Mouse (Mus musculus) granulocyte monocyte progenitor cell, adult 5-6 weeks (primary cell): Measurements from ENCODE around the gene Fbxw11. TPM values are rescaled to one million over a fixed set of nuclear protein-coding genes. Genes with fewer than 3 reads are reported as not detected.

Source experiments
- ATAC-seq: replicated peaks from 2 replicates; pipeline ENCODE4 v1.8.0; 2016; ENCODE audit warnings: mild to moderate bottlenecking, moderate TSS enrichment, inconsistent platforms; ENCODE audit not compliant: poor library complexity, severe bottlenecking
- total RNA-seq, 2 experiments: library from RNA; stranded (forward) in 1 of 2; stranded (reverse) in 1 of 2; fragments of 200-712, 200-1000 nt in 1 of 2; fragments of >200 nt in 1 of 2; fragmentation: Nextera tagmentation in 1 of 2; gene quantifications; 2 replicates each; pipeline ENCODE4 v1.2.3; 2014 to 2017

The Fbxw11 gene
- total RNA-seq, 2 experiments from 2014 or later, result 35.4 to 62.0 TPM

GRCm38 (mm10) chr11:32743891-32744290, 101.4 kb downstream of the Fbxw11 start:
- ATAC-seq, result no peak

- ATAC-seq, result no peak
Measured at GRCm38 (mm10) chr11:32744463-32744862, 101.9 kb downstream of the Fbxw11 start.

GRCm38 (mm10) chr11:32745466-32745865, 102.9 kb downstream of the Fbxw11 start:
- no peak for ATAC-seq

GRCm38 (mm10) chr11:32746036-32746435, 103.5 kb downstream of the Fbxw11 start:
- ATAC-seq, result no peak

GRCm38 (mm10) chr11:32746475-32746874, 104.0 kb downstream of the Fbxw11 start:
- no peak for ATAC-seq

GRCm38 (mm10) chr11:32748800-32749199, 106.3 kb downstream of the Fbxw11 start:
- ATAC-seq, result no peak

- no peak for ATAC-seq
Measured at GRCm38 (mm10) chr11:32751863-32752594, 109.5 kb downstream of the Fbxw11 start.

GRCm38 (mm10) chr11:32752595-32752885, 110.0 kb downstream of the Fbxw11 start:
- ATAC-seq, result no peak

GRCm38 (mm10) chr11:32753358-32753757, 110.8 kb downstream of the Fbxw11 start:
- no peak for ATAC-seq

- no peak for ATAC-seq
Measured at GRCm38 (mm10) chr11:32762773-32763172, 120.2 kb downstream of the Fbxw11 start.

- ATAC-seq, result no peak
Measured at GRCm38 (mm10) chr11:32767496-32768230, 125.1 kb downstream of the Fbxw11 start.

GRCm38 (mm10) chr11:32768642-32769343, 126.3 kb downstream of the Fbxw11 start:
- ATAC-seq, result no peak

GRCm38 (mm10) chr11:32780747-32781536, 138.4 kb downstream of the Fbxw11 start:
- ATAC-seq, result no peak

- ATAC-seq, result no peak
Measured at GRCm38 (mm10) chr11:32781633-32782404, 139.3 kb downstream of the Fbxw11 start.

- no peak for ATAC-seq
Measured at GRCm38 (mm10) chr11:32782724-32783123, 140.2 kb downstream of the Fbxw11 start.

GRCm38 (mm10) chr11:32785591-32786147, 143.1 kb downstream of the Fbxw11 start:
- no peak for ATAC-seq

GRCm38 (mm10) chr11:32786201-32786600, 143.7 kb downstream of the Fbxw11 start:
- no peak for ATAC-seq

- ATAC-seq, result no peak
Measured at GRCm38 (mm10) chr11:32794759-32795445, 152.4 kb downstream of the Fbxw11 start.
